9 mouse cellular contexts compared by ENCODE assay signal in genomic region chr7:28929381-28929780, GRCm38 (mm10). TPM values are rescaled to one million over a fixed set of nuclear protein-coding genes. Genes with fewer than 3 reads are reported as not detected.
DNase-seq lines count a peak whose midpoint lies in the region; ATAC-seq and TF ChIP-seq lines count a peak whose summit lies in the region.
"Had no signal": no experiment of that assay in that cellular context is flagged by ENCODE, and none has a peak within 500 bp of the region (broad histone marks: within the 10 kb centered on the region; RNA-seq: fewer than 3 reads in every experiment).

No protein-coding gene starts in this region.

- no peak for ATAC-seq in forebrain, embryonic 13.5 days
- ATAC-seq in forebrain, embryonic 11.5 days (replicated peaks; ENCODE audit: low FRiP score) = no peak
- no peak for ATAC-seq in liver, postnatal 0 days
- no peak for ATAC-seq in hindbrain, embryonic 16.5 days
- no peak for ATAC-seq in forebrain, embryonic 16.5 days

- no peak for TF ChIP-seq CTCF in kidney, adult 2 months (conservative IDR thresholded peaks at IDR 0.05; ENCODE audit: insufficient read depth, insufficient read length, low read depth, low read length)
- no peak for TF ChIP-seq CTCF in liver, postnatal 0 days (IDR thresholded peaks at IDR 0.05; ENCODE audit: low read depth)

- H3K27me3 ChIP-seq in forebrain, embryonic 13.5 days = no peaks in the 10 kb centered on the region
- H3K27me3 ChIP-seq in forebrain, embryonic 11.5 days (ENCODE audit: control insufficient read depth, insufficient read depth, low read length) = no peaks in the 10 kb centered on the region
- H3K27me3 ChIP-seq in kidney, adult 2 months (replicated peaks; ENCODE audit: control insufficient read depth, insufficient read depth, low read length) = no peaks in the 10 kb centered on the region
- no peaks in the 10 kb centered on the region for H3K27me3 ChIP-seq in liver, postnatal 0 days (ENCODE audit: insufficient read depth, low read length)
- no peaks in the 10 kb centered on the region for H3K27me3 ChIP-seq in hindbrain, embryonic 16.5 days (replicated peaks; ENCODE audit: control insufficient read depth, insufficient read depth, low read length)
- H3K27me3 ChIP-seq in forebrain, embryonic 16.5 days (replicated peaks; ENCODE audit: control insufficient read depth, insufficient read depth, low read length) = no peaks in the 10 kb centered on the region

- H3K4me1 ChIP-seq in forebrain, embryonic 13.5 days = peaks cover 38% of the 10 kb centered on the region
- H3K4me1 ChIP-seq in forebrain, embryonic 11.5 days (replicated peaks; ENCODE audit: control insufficient read depth, insufficient read depth, low read length) = peaks cover 10% of the 10 kb centered on the region; the same call in 1 of the 2 replicates
- peaks cover 31 to 61% of the 10 kb centered on the region in 2 experiments for H3K4me1 ChIP-seq in ES-E14 (ENCODE audit: control insufficient read depth in 2 of 2, insufficient read depth in 2 of 2, low read length in 2 of 2, poor library complexity in 1 of 2)
- H3K4me1 ChIP-seq in kidney, adult 2 months (ENCODE audit: control insufficient read depth, insufficient read depth, low read length) = peaks cover 70% of the 10 kb centered on the region
- H3K4me1 ChIP-seq in liver, postnatal 0 days (ENCODE audit: insufficient read depth) = peaks cover 59% of the 10 kb centered on the region
- H3K4me1 ChIP-seq in hindbrain, embryonic 16.5 days (ENCODE audit: control insufficient read depth, insufficient read depth, low read depth, low read length) = peaks cover 5% of the 10 kb centered on the region
- H3K4me1 ChIP-seq in forebrain, embryonic 16.5 days (replicated peaks; ENCODE audit: control insufficient read depth, insufficient read depth, low read length) = peaks cover 7% of the 10 kb centered on the region; the same call in 1 of the 2 replicates

- no peak overlapping the region for H3K4me3 ChIP-seq in forebrain, embryonic 13.5 days
- H3K4me3 ChIP-seq in forebrain, embryonic 11.5 days (ENCODE audit: low read depth, low read length) = no peak overlapping the region
- H3K4me3 ChIP-seq in ES-E14 (ENCODE audit: insufficient read depth in 1 of 2, low read depth in 1 of 2, low read length in 2 of 2, poor library complexity in 1 of 2, severe bottlenecking in 1 of 2) = no peak overlapping the region
- no peak overlapping the region for H3K4me3 ChIP-seq in kidney, adult 2 months (ENCODE audit: insufficient read depth, low read depth, low read length)
- no peak overlapping the region for H3K4me3 ChIP-seq in liver, postnatal 0 days (ENCODE audit: low read depth, low read length)
- H3K4me3 ChIP-seq in hindbrain, embryonic 16.5 days (ENCODE audit: low read length) = no peak overlapping the region
- no peak overlapping the region for H3K4me3 ChIP-seq in forebrain, embryonic 16.5 days (replicated peaks; ENCODE audit: low read length)

- no peak overlapping the region for H3K9ac ChIP-seq in forebrain, embryonic 13.5 days
- H3K9ac ChIP-seq in forebrain, embryonic 11.5 days (ENCODE audit: low read length) = no peak overlapping the region
- no peak overlapping the region for H3K9ac ChIP-seq in ES-E14 (ENCODE audit: insufficient read depth, low read depth, low read length, poor library complexity, severe bottlenecking)
- H3K9ac ChIP-seq in liver, postnatal 0 days (replicated peaks) = 0 out of 2 replicates have a peak overlapping the region, but pooled peaks have one; percentile 26
- no peak overlapping the region for H3K9ac ChIP-seq in hindbrain, embryonic 16.5 days (ENCODE audit: low read depth, low read length)
- H3K9ac ChIP-seq in forebrain, embryonic 16.5 days (replicated peaks; ENCODE audit: low read depth, low read length) = no peak overlapping the region

- no peak for DNase-seq in forebrain, embryonic 11.5 days (ENCODE audit: low spot score)
- DNase-seq in ES-E14 (ENCODE audit: low read depth, low spot score) = no peak
- peak; percentile 92 for DNase-seq in kidney, adult 2 months
- no peak for DNase-seq in liver, postnatal 0 days
- no peak for DNase-seq in adrenal gland, postnatal 25 days

- no peak for TF ChIP-seq EP300 in liver, postnatal 0 days (IDR thresholded peaks at IDR 0.05; ENCODE audit: low read depth)

- no peak overlapping the region for H3K4me2 ChIP-seq in forebrain, embryonic 13.5 days
- H3K4me2 ChIP-seq in forebrain, embryonic 11.5 days (ENCODE audit: low read depth, low read length, severe bottlenecking) = no peak overlapping the region
- H3K4me2 ChIP-seq in liver, postnatal 0 days (ENCODE audit: low read depth, low read length) = no peak overlapping the region; the same call in 1 of the 2 replicates
- no peak overlapping the region for H3K4me2 ChIP-seq in hindbrain, embryonic 16.5 days (ENCODE audit: low read length)
- no peak overlapping the region for H3K4me2 ChIP-seq in forebrain, embryonic 16.5 days (ENCODE audit: low read length)

- no peaks in the 10 kb centered on the region for H3K9me3 ChIP-seq in forebrain, embryonic 13.5 days (replicated peaks)
- no peaks in the 10 kb centered on the region for H3K9me3 ChIP-seq in forebrain, embryonic 11.5 days (ENCODE audit: control insufficient read depth, low read length)
- no peaks in the 10 kb centered on the region for H3K9me3 ChIP-seq in ES-E14 (ENCODE audit: control insufficient read depth, insufficient read depth, low read depth, low read length)
- H3K9me3 ChIP-seq in liver, postnatal 0 days (ENCODE audit: low read length) = no peaks in the 10 kb centered on the region
- no peaks in the 10 kb centered on the region for H3K9me3 ChIP-seq in hindbrain, embryonic 16.5 days (ENCODE audit: control insufficient read depth, low read length)
- H3K9me3 ChIP-seq in forebrain, embryonic 16.5 days (ENCODE audit: control insufficient read depth, low read length) = no peaks in the 10 kb centered on the region

- no peaks in the 10 kb centered on the region for H3K36me3 ChIP-seq in forebrain, embryonic 13.5 days (ENCODE audit: poor library complexity, severe bottlenecking)
- H3K36me3 ChIP-seq in forebrain, embryonic 11.5 days (ENCODE audit: control insufficient read depth, insufficient read depth, low read length) = no peaks in the 10 kb centered on the region
- peaks cover 31% of the 10 kb centered on the region for H3K36me3 ChIP-seq in ES-E14 (ENCODE audit: control insufficient read depth, insufficient read depth, low read length, poor library complexity, severe bottlenecking)
- no peaks in the 10 kb centered on the region for H3K36me3 ChIP-seq in kidney, adult 2 months (ENCODE audit: control insufficient read depth, insufficient read depth, low read length)
- 0 out of 2 replicates have a peak, but pooled peaks cover 3% of the 10 kb centered on the region for H3K36me3 ChIP-seq in liver, postnatal 0 days (replicated peaks; ENCODE audit: insufficient read depth, low read length)
- no peaks in the 10 kb centered on the region for H3K36me3 ChIP-seq in hindbrain, embryonic 16.5 days (ENCODE audit: control insufficient read depth, insufficient read depth, low read length)
- H3K36me3 ChIP-seq in forebrain, embryonic 16.5 days (ENCODE audit: control insufficient read depth, insufficient read depth) = no peaks in the 10 kb centered on the region

- TF ChIP-seq POLR2A in kidney, adult 2 months (IDR thresholded peaks at IDR 0.05; ENCODE audit: low read depth, low read length) = no peak

- 0 out of 2 replicates have a peak overlapping the region, but pooled peaks have one; percentile 11 for H3K27ac ChIP-seq in forebrain, embryonic 13.5 days
- H3K27ac ChIP-seq in forebrain, embryonic 11.5 days (ENCODE audit: low read depth, low read length) = no peak overlapping the region
- H3K27ac ChIP-seq in ES-E14 (ENCODE audit: insufficient read depth, low read depth, low read length, poor library complexity, severe bottlenecking) = peak overlapping the region; percentile 44; the same call in 1 of the 2 replicates
- H3K27ac ChIP-seq in kidney, adult 2 months (ENCODE audit: insufficient read depth, low read depth, low read length) = peak overlapping the region; percentile 98
- H3K27ac ChIP-seq in liver, postnatal 0 days (ENCODE audit: low read depth) = no peak overlapping the region
- no peak overlapping the region for H3K27ac ChIP-seq in hindbrain, embryonic 16.5 days (ENCODE audit: low read depth, low read length)
- no peak overlapping the region for H3K27ac ChIP-seq in forebrain, embryonic 16.5 days (ENCODE audit: low read length)

- in situ Hi-C loops in ES-E14 (cut with MboI; ENCODE audit: low sequenced_read_pairs in 2 of 2, unreplicated experiment in 2 of 2) = no loop called here

- 52% methylated on average over 3 of the region's 3 CpGs for WGBS in forebrain, embryonic 13.5 days
- WGBS in forebrain, embryonic 11.5 days = 51% methylated on average over 3 of the region's 3 CpGs
- 13% methylated on average over 3 of the region's 3 CpGs for WGBS in kidney, adult 2 months
- WGBS in liver, postnatal 0 days (ENCODE audit: insufficient replicate concordance) = 57% methylated on average over 3 of the region's 3 CpGs
- 66% methylated on average over 3 of the region's 3 CpGs for WGBS in hindbrain, embryonic 16.5 days
- WGBS in forebrain, embryonic 16.5 days = 38% methylated on average over 3 of the region's 3 CpGs

RNA-seq across cellular contexts. Expression of gene Actn4, which starts 32.8 kb away (rescaled TPM):
- 114 and 136 TPM in 2 replicates for polyA plus RNA-seq in forebrain, embryonic 13.5 days (2015; fragmentation: Nextera tagmentation; extraction: Ambion mirVana)
- polyA plus RNA-seq in forebrain, embryonic 11.5 days (2014; fragmentation: Nextera tagmentation; extraction: Ambion mirVana) = 182 and 199 TPM in 2 replicates
- 566 and 627 TPM in 2 replicates for total RNA-seq in ES-E14 (2012; rRNA removed)
- polyA plus RNA-seq in kidney, adult 2 months (2012; rRNA removed) = 340 and 367 TPM in 2 replicates
- 76.3 and 81.2 TPM in 2 replicates for polyA plus RNA-seq in liver, postnatal 0 days (2015; fragmentation: Nextera tagmentation; extraction: Ambion mirVana)
- polyA plus RNA-seq in hindbrain, embryonic 16.5 days (2015; fragmentation: Nextera tagmentation; extraction: Ambion mirVana) = 146 and 172 TPM in 2 replicates
- 204 and 206 TPM in 2 replicates for total RNA-seq in adrenal gland, postnatal 25 days (2021)
- polyA plus RNA-seq in forebrain, embryonic 16.5 days (2015; fragmentation: Nextera tagmentation; extraction: Ambion mirVana) = 150 and 155 TPM in 2 replicates

RNA-seq across cellular contexts. Expression of gene Capn12, which starts 48.2 kb away (rescaled TPM):
- polyA plus RNA-seq in forebrain, embryonic 13.5 days (2015; fragmentation: Nextera tagmentation; extraction: Ambion mirVana) = 0.21 and 0.30 TPM in 2 replicates
- 0.60 and 0.69 TPM in 2 replicates for polyA plus RNA-seq in forebrain, embryonic 11.5 days (2014; fragmentation: Nextera tagmentation; extraction: Ambion mirVana)
- total RNA-seq in ES-E14 (2012; rRNA removed) = 2.0 and 2.1 TPM in 2 replicates
- polyA plus RNA-seq in kidney, adult 2 months (2012; rRNA removed) = 0.11 and 0.24 TPM in 2 replicates
- polyA plus RNA-seq in liver, postnatal 0 days (2015; fragmentation: Nextera tagmentation; extraction: Ambion mirVana) = 0.09 and 0.23 TPM in 2 replicates
- 0.54 and 0.70 TPM in 2 replicates for polyA plus RNA-seq in hindbrain, embryonic 16.5 days (2015; fragmentation: Nextera tagmentation; extraction: Ambion mirVana)
- 0.21 TPM in 1 of 2 replicates, not detected in the other for total RNA-seq in adrenal gland, postnatal 25 days (2021)
- polyA plus RNA-seq in forebrain, embryonic 16.5 days (2015; fragmentation: Nextera tagmentation; extraction: Ambion mirVana) = 0.27 and 0.81 TPM in 2 replicates
- total RNA-seq: monocyte, adult 5-6 weeks had no signal

RNA-seq across cellular contexts. Expression of gene Eif3k, which starts 52.3 kb away (rescaled TPM):
- polyA plus RNA-seq in forebrain, embryonic 13.5 days (2015; fragmentation: Nextera tagmentation; extraction: Ambion mirVana) = 351 and 356 TPM in 2 replicates
- 341 and 343 TPM in 2 replicates for polyA plus RNA-seq in forebrain, embryonic 11.5 days (2014; fragmentation: Nextera tagmentation; extraction: Ambion mirVana)
- 474 and 500 TPM in 2 replicates for total RNA-seq in ES-E14 (2012; rRNA removed)
- polyA plus RNA-seq in kidney, adult 2 months (2012; rRNA removed) = 321 and 343 TPM in 2 replicates
- 162 and 166 TPM in 2 replicates for polyA plus RNA-seq in liver, postnatal 0 days (2015; fragmentation: Nextera tagmentation; extraction: Ambion mirVana)
- polyA plus RNA-seq in hindbrain, embryonic 16.5 days (2015; fragmentation: Nextera tagmentation; extraction: Ambion mirVana) = 282 and 295 TPM in 2 replicates
- 222 and 254 TPM in 2 replicates for total RNA-seq in adrenal gland, postnatal 25 days (2021)
- polyA plus RNA-seq in forebrain, embryonic 16.5 days (2015; fragmentation: Nextera tagmentation; extraction: Ambion mirVana) = 296 and 297 TPM in 2 replicates

RNA-seq across cellular contexts. Expression of gene Map4k1, which starts 52.5 kb away (rescaled TPM):
- 4.3 and 4.4 TPM in 2 replicates for polyA plus RNA-seq in forebrain, embryonic 13.5 days (2015; fragmentation: Nextera tagmentation; extraction: Ambion mirVana)
- 5.9 and 6.4 TPM in 2 replicates for polyA plus RNA-seq in forebrain, embryonic 11.5 days (2014; fragmentation: Nextera tagmentation; extraction: Ambion mirVana)
- 14.8 and 15.6 TPM in 2 replicates for total RNA-seq in ES-E14 (2012; rRNA removed)
- 2.3 and 6.2 TPM in 2 replicates for polyA plus RNA-seq in kidney, adult 2 months (2012; rRNA removed)
- 11.9 and 16.5 TPM in 2 replicates for polyA plus RNA-seq in liver, postnatal 0 days (2015; fragmentation: Nextera tagmentation; extraction: Ambion mirVana)
- polyA plus RNA-seq in hindbrain, embryonic 16.5 days (2015; fragmentation: Nextera tagmentation; extraction: Ambion mirVana) = 10.7 and 13.8 TPM in 2 replicates
- 1.1 and 1.4 TPM in 2 replicates for total RNA-seq in adrenal gland, postnatal 25 days (2021)
- 6.7 and 10.0 TPM in 2 replicates for polyA plus RNA-seq in forebrain, embryonic 16.5 days (2015; fragmentation: Nextera tagmentation; extraction: Ambion mirVana)

Comparison
In these comparisons a context has a peak if more than half of its experiments do, and no peak if none do; other contexts are left out.
1. H3K27ac ChIP-seq: peak in forebrain, embryonic 13.5 days (single experiment), ES-E14 (single experiment) and kidney, adult 2 months (single experiment); none in forebrain, embryonic 11.5 days (single experiment), liver, postnatal 0 days (single experiment), hindbrain, embryonic 16.5 days (single experiment) and forebrain, embryonic 16.5 days (single experiment).